Mouse (Mus musculus) megakaryocyte-erythroid progenitor cell, adult 5 weeks (primary cell): ENCODE data around the gene Spdye4b. TPM values are rescaled to one million over a fixed set of nuclear protein-coding genes. Genes with fewer than 3 reads are reported as not detected.

ENCODE experiments used
- polyA plus RNA-seq: library from polyadenylated mRNA; stranded (reverse); fragments of >175 nt; gene quantifications from 2 replicates; pipeline ENCODE4 v1.2.3, GENCODE M21; 2012

Spdye4b gene
- not detected in 2 replicates for polyA plus RNA-seq

DNA sequence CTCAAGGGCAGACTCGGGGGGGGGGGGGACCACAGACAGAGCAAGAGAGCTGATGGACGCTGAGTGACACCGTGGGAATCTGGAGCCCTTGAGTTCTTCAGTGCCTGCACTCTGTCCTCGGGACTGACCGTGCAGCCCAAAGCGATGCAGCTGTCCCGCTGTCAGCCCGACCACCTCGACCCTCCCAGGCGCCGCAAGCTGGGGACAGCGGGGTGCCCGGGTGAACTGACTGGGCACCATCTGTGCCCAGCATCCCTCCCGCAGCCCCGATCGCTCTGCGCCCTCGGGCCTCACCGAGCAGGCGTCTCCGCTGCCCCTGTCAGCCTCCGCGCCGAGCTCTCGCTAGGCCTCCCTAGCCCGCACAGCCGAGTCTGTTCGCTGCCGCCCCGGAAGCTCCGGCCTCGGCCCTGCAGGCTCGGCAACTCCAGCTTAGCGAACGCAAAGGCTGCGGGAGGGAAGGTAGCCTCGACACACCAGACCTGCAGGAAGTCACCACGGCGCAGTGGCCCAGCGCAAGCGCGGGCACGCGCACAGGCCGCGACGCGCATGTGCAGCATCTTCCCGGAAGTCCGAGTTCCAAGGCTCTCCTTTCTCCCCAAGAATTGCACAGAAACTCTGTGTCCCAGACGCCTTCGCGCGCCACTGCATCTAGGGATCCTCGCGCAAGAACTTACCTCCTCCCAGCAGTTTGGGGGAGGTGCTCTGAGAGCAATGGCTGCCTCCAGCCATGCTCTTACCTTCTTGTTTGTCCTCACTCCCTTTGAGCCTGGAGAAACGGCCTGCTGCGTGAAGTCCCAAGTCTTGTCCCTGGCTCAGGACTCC lies at the start of gene Spdye4b, which contains the start of gene Rbak:
Gene Spdye4b, plus strand, starts transcription at position 763 of the 822 bp plus-strand sequence.
Gene Rbak, minus strand, starts transcription at position 521 of the 822 bp plus-strand sequence.

DNA sequence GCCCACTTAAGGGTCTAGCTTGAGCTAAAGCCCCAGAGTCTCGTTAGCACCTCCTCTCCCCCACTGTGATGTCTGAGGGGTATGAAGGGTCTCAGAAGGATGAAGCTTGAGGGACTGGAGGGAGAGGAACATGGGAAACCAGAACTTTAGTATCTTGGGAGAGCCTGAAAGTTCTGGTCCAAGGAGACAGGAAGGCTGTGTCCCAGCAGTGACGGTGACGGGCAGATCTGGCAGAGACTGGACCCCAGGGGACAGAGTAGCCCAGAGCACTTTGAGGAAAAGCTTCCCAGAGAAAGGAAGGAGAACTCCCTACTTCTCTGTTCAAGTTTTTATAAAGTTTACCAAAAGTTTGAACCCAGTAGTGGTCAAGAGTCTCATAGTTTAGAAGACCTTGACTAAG lies 33.3 kb upstream of the Spdye4b start, which contains the start of gene Olfr718-ps1:
Gene Olfr718-ps1, minus strand, starts transcription at position 101 of the 400 bp plus-strand sequence.

GRCm38 (mm10) chr5:143226790-143227189 lies 46.0 kb downstream of the Spdye4b start, which contains the start of gene Spdye4a:
Gene Spdye4a (minus strand): TSS chr5:143226890.

DNA sequence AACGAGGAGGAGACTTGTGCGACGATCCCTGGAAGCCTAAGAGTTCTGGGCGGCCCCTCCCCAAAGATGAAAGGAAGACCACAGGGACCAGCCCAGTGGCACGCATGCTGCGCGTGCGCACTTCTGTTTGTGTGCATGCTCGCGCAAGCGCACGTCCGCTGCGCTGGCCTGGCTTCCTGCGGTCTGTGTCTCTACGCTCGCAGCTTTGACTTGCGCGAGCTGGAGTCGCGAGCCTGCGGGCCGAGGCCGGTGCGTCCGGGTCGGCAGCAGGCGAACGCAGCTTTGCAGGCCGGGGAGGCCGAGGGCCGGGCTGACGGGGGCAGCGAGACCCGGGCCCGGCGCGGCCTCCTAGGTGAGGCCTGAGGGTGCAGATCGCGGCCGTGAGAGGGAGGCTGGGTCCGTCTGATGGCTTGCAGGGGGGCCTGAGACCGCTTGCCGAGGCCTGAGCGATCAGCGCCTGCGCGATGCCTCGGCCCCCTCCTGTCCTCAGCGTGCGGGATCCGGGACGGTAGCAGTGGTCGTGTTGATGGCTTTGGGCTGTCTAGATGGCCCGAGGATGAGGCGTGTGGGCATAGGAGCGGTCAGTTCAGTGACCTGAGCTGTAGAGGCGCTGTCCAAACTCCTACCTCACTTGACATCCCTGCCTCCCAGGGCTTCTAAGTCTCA lies 54.3 kb downstream of the Spdye4b start, which contains the start of gene Zfp12:
Gene Zfp12, plus strand, starts transcription at position 136 of the 666 bp plus-strand sequence.

Other genes with a start within 250 kb of the Spdye4b start
- 3.8 and 4.1 TPM in 2 replicates for gene Fscn1, start 220.7 kb upstream of the Spdye4b start, polyA plus RNA-seq
- gene Rnf216, start 68.0 kb upstream of the Spdye4b start, polyA plus RNA-seq: 30.2 and 35.6 TPM in 2 replicates
- not detected in 2 replicates for gene Olfr718-ps1, start 33.4 kb upstream of the Spdye4b start, polyA plus RNA-seq
- 1.5 and 2.2 TPM in 2 replicates for gene Rbak, start 242 bp upstream of the Spdye4b start, polyA plus RNA-seq
- gene Spdye4a, start 45.9 kb downstream of the Spdye4b start, polyA plus RNA-seq: not detected in 2 replicates
- 3.2 and 4.8 TPM in 2 replicates for gene Zfp12, start 54.1 kb downstream of the Spdye4b start, polyA plus RNA-seq
- 7.6 and 10.0 TPM in 2 replicates for gene Zfp316, start 89.0 kb downstream of the Spdye4b start, polyA plus RNA-seq
- gene Zfp853, start 112.6 kb downstream of the Spdye4b start, polyA plus RNA-seq: 0.17 and 0.20 TPM in 2 replicates
- 108 and 111 TPM in 2 replicates for gene E130309D02Rik, start 134.3 kb downstream of the Spdye4b start, polyA plus RNA-seq
- 81.5 and 83.9 TPM in 2 replicates for gene Zdhhc4, start 148.2 kb downstream of the Spdye4b start, polyA plus RNA-seq
- gene Grid2ip, start 176.3 kb downstream of the Spdye4b start, polyA plus RNA-seq: 0.03 TPM in 1 of 2 replicates, not detected in the other
- gene Kdelr2, start 222.8 kb downstream of the Spdye4b start, polyA plus RNA-seq: 37.7 and 58.5 TPM in 2 replicates